Mouse (Mus musculus): ENCODE measurements at regions not wholly inside any gene's neighbourhood (a gene's known extent, or its start where the extent isn't known, plus 50 kb on each side); places are given as distances from the start of the nearest gene placed in this dataset.

DNA sequence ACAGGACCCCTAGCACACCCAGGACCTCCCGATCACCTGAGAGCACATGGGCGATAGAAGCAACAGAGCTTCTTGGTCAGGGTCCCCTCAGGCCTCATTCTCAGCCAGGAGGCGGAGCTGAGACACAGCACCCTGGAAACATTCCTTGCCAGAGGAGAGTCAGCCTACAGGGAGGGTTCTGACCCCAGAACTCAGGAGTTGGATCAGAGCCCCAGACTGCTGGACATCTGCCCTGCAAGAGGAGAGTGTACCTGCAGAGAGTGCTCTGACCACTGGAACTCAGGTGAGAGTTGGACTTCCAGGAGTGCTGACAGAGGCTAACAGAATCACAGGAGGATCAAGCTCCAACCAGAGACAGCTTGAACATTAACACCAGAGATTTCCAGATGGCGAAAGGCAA, 76.1 kb downstream of the Gpr85 start:
- in situ Hi-C loops (cut with MboI; ENCODE audit: unreplicated experiment in 2 of 2): loop anchor here (5.0 to 25.0 kb wide), 4 partner anchors 439 to 749 kb away; no protein-coding TSS in a partner anchor

DNA sequence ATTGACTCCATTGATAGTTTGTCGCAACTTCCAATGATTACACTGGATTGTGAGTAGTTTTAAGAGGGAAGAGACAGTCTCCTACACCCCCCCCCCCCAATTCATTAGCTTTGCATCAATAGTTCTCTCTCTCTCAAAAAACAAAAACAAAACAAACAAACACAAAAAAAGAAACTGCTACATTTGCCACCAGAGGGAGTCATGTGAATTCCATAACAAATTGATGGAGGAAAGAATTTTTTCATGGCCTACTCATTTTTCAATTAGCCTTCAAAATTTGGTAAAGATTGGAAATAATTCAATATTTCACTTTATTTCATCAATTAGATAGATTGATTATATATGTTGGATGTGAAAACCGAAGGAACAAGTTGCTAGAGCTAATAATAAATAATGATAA, 80.3 kb downstream of the Gpr85 start:
- in situ Hi-C loops (cut with MboI; ENCODE audit: unreplicated experiment in 2 of 2): loop anchor here in 1 of 2 experiments (25.0 kb wide), 1 partner anchor 753 kb away; no protein-coding TSS in a partner anchor

- in situ Hi-C loops (cut with MboI; ENCODE audit: unreplicated experiment in 2 of 2): loop anchor here in 1 of 2 experiments (25.0 kb wide), 1 partner anchor 753 kb away; no protein-coding TSS in a partner anchor
Observed at GRCm38 (mm10) chr6:13758946-13759345, 80.8 kb downstream of the Gpr85 start.

GRCm38 (mm10) chr6:13748931-13749638, 71.3 kb upstream of the Bmt2 start:
- in situ Hi-C loops (cut with MboI; ENCODE audit: unreplicated experiment in 2 of 2): no loop called here

DNA sequence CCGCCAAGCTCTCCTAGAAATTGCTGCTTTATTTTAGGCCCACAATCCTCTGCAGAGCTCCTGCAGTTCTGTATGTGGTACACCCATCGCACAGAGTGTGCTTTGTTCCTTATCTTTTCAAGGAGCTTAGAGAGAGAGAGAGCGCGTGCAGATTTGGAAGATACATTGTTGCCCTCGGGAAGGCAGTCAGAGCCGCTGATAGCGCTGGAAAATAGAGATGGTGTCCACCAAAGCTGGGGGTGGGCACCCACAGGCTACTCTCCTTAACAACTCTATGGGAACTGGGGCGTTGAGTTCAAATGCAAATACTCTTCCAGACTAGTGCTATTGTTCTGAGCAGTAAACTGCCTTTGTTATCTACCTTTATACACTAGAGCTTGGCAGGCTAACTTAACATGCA, 70.2 kb upstream of the Bmt2 start:
- in situ Hi-C loops (cut with MboI; ENCODE audit: unreplicated experiment in 2 of 2): no loop called here

- in situ Hi-C loops (cut with MboI; ENCODE audit: unreplicated experiment in 2 of 2): no loop called here
Observed at GRCm38 (mm10) chr6:13746577-13747482, 69.1 kb upstream of the Bmt2 start.
